Mouse (Mus musculus): ENCODE measurements around the gene Npm1. TPM values are rescaled to one million over a fixed set of nuclear protein-coding genes. Genes with fewer than 3 reads are reported as not detected.

Gene Npm1
- total and polyA plus RNA-seq, 2 experiments from 2014 or later, result 400 to 473 TPM

DNA sequence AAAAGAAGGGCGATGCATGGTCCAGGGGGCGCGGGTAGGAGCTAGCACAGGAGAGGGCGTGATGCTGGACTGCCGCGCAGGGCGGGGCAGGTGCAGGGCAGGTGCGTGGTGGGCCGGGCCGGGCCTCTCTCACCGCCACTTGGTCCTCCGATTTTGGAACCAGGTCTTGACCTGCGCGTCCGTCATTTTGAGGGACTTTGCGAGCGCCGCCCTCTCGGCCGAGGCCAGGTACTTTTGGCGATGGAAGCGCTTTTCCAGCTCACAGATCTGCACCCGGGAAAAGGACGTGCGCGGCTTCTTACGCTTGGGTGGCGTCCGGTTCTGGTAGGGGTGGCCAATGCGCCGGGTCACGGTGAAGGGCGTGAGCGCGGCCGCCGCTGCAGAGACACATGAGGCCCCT, 39.3 kb upstream of the Npm1 start:
- no peaks in the 10 kb centered on the region; the same call in 1 of the 2 replicates for H3K4me1 ChIP-seq (ENCODE audit: insufficient read depth)
- peaks cover 73% of the 10 kb centered on the region for H3K27me3 ChIP-seq (ENCODE audit: insufficient read depth, low read length)
- no peak overlapping the region for H3K4me3 ChIP-seq (ENCODE audit: low read depth, low read length)
- 1% methylated on average over 37 of the region's 37 CpGs for WGBS
- no peak overlapping the region for H3K4me2 ChIP-seq (ENCODE audit: low read depth)
- H3K36me3 ChIP-seq (ENCODE audit: insufficient read depth), result no peaks in the 10 kb centered on the region
- H3K27ac ChIP-seq (ENCODE audit: low read depth, low read length), result no peak overlapping the region
- no peak for ATAC-seq
- TF ChIP-seq CTCF (IDR thresholded peaks at IDR 0.05; ENCODE audit: low read depth), result peak; percentile 29; the same call in 1 of the 2 replicates
- DNase-seq, result no peak
- no peaks in the 10 kb centered on the region for H3K9me3 ChIP-seq (ENCODE audit: low read length)
- H3K9ac ChIP-seq, result no peak overlapping the region

DNA sequence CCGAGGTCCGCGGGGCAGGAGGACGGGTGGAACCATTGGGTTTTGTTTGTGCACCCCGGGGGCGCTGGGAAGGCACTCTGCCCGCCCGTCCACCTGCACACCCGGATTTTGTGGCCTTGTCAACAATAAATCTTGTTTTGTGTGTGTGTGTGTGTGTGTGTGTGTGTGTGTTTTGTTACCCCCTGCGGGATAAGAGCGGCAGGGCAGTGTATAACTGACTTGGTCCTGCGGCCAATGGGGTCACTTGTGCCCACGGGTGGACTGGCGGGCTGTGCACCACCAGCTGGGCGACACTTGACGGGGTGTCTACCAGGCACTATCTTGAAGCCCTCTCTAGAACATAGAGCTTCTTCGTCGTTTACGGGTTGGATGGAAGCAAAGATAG, 38.6 kb upstream of the Npm1 start:
- 2% methylated on average over 19 of the region's 19 CpGs for WGBS

DNA sequence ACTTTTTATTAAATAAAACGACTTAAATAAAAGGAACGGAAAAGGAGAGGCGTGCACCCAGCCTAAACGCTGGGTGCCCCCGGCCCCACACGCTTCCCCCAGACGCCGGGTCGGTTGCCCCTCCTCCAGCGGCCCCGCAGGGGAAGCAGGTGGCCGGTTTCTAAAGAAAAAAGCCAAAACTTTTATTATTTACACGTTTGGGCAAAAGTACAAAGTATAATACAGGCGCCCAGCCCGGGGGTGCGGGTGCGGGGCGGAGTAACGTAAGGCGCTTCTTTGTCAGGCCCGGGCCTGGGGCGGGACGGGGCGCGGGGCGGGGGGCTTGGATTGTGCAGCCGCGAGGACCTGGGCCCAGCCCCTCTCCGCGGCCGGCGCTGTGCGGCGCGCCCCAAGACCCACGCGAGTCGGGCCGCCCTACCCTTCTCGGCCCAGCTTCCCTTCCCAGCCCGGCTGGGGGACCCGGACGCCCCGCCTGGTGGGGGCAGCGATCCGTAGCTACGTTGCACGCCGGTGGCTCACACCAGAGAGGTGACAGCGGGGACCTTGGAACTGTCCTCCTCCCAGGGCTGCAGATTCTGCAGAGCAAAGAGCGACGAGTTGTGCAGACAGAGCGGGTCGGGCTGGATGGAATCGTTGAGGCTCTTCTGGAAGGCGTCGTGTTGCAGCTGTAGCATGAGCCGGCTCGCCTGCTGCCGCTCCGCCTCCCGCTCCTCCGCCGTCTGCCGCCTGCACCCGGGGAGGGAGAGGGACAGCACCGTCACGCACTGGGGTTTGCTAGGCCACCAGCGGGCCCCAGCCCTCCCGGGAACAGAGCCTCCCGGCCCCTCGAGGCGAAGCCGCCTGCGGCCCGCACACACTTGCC, 38.0 kb upstream of the Npm1 start:
- WGBS, result 2% methylated on average over 74 of the region's 76 CpGs
- ATAC-seq (peak; percentile 56), DNase-seq (peak; percentile 64)
- no peaks in the 10 kb centered on the region; the same call in 1 of the 2 replicates for H3K4me1 ChIP-seq (ENCODE audit: insufficient read depth)
- peaks cover 73% of the 10 kb centered on the region for H3K27me3 ChIP-seq (ENCODE audit: insufficient read depth, low read length)
- peak overlapping the region; percentile 6; the same call in 1 of the 2 replicates for H3K4me2 ChIP-seq (ENCODE audit: low read depth)
- no peaks in the 10 kb centered on the region for H3K36me3 ChIP-seq (ENCODE audit: insufficient read depth)
- H3K9ac ChIP-seq, result no peak overlapping the region; the same call in 1 of the 2 replicates
- no peaks in the 10 kb centered on the region for H3K9me3 ChIP-seq (ENCODE audit: low read length)
- peak overlapping the region; percentile 5; the same call in 1 of the 2 replicates for H3K4me3 ChIP-seq (ENCODE audit: low read depth, low read length)
- H3K27ac ChIP-seq (ENCODE audit: low read depth, low read length), result no peak overlapping the region
- no peak for TF ChIP-seq CTCF (IDR thresholded peaks at IDR 0.05; ENCODE audit: low read depth)

More for the DNA sequence above, 38.6 kb upstream of the Npm1 start:
- Histone ChIP-seq H3K4me2 (ENCODE audit: low read depth) (peak overlapping the region; percentile 6; the same call in 1 of the 2 replicates), H3K27ac (ENCODE audit: low read depth, low read length) (no peak overlapping the region), H3K4me3 (ENCODE audit: low read depth, low read length) (no peak overlapping the region), H3K36me3 (ENCODE audit: insufficient read depth) (no peaks in the 10 kb centered on the region), H3K4me1 (ENCODE audit: insufficient read depth) (no peaks in the 10 kb centered on the region; the same call in 1 of the 2 replicates), H3K9ac (no peak overlapping the region), H3K9me3 (ENCODE audit: low read length) (no peaks in the 10 kb centered on the region), H3K27me3 (ENCODE audit: insufficient read depth, low read length) (peaks cover 73% of the 10 kb centered on the region)
- no peak for TF ChIP-seq CTCF (IDR thresholded peaks at IDR 0.05; ENCODE audit: low read depth)
- ATAC-seq (no peak), DNase-seq (peak; percentile 32)

DNA sequence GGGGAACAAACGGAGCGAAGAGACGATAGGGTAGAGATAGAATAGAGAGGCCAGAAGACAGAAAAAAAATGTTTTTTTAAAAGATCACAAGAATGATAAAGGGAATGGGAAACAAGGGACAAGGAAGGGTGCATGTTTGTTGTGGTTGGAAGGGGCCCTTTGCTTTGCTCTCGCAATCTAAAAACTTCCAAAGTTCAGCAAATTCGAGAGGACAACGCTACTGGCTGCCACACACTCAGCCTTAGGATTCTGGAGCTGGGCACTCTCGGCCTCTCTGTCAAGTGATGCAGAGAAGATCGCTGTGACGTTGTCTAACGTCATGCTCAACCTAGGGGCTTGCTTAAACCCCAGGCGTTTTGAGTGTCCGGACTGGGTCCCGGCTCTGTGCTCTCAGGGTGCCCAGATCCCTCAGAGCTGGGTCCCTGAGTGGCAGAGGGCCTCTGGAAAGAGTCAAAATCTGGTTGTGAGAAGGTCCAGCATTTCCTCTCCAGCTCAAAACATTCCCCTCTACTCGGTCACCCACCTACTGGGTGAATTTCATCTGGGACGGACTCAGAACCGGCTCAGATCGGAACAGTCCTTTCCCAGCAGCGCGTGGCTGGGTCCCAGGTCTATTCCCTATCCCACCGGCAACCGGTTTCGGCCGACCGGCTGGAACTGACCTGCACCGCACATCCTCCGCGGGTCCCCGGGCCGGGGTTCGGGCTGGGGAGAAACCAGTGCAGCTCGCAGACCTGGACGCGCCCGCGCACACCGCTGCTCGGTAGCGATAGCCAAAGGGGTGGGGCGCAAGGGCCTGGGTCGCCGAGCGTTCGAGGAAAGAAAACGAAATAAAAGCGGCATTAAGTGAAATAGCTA, 37.1 kb upstream of the Npm1 start:
- no peaks in the 10 kb centered on the region for H3K9me3 ChIP-seq (ENCODE audit: low read length)
- 4% methylated on average over 45 of the region's 45 CpGs for WGBS
- no peak overlapping the region; the same call in 1 of the 2 replicates for H3K4me2 ChIP-seq (ENCODE audit: low read depth)
- no peak overlapping the region for H3K4me3 ChIP-seq (ENCODE audit: low read depth, low read length)
- H3K4me1 ChIP-seq (ENCODE audit: insufficient read depth), result no peaks in the 10 kb centered on the region; the same call in 1 of the 2 replicates
- DNase-seq (peak; percentile 54), ATAC-seq (no peak)
- H3K36me3 ChIP-seq (ENCODE audit: insufficient read depth), result no peaks in the 10 kb centered on the region
- no peak for TF ChIP-seq CTCF (IDR thresholded peaks at IDR 0.05; ENCODE audit: low read depth)
- H3K27ac ChIP-seq (ENCODE audit: low read depth, low read length), result no peak overlapping the region
- peaks cover 74% of the 10 kb centered on the region for H3K27me3 ChIP-seq (ENCODE audit: insufficient read depth, low read length)
- H3K9ac ChIP-seq, result no peak overlapping the region

DNA sequence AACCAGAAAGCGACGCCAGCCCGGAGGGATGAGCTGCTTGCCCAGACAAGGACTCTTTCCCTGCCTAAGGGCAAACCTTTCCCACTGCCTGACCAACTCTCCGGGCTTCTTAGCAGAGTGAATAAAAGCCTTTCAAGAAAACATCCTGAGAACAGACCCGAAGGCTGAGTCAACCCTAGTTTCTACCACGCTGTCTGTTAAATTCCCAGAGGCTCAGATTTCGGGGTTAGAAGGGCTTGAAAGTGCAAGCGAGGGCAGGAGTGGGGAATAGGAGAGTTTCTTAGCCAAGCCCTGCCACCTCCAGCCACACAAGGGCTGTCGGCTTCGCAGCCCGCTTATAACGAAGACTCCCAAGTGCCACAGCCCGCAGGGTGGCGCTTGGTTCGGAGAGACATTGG, 36.1 kb upstream of the Npm1 start:
- no peak overlapping the region for H3K9ac ChIP-seq
- no peak overlapping the region for H3K4me2 ChIP-seq (ENCODE audit: low read depth)
- no peaks in the 10 kb centered on the region for H3K9me3 ChIP-seq (ENCODE audit: low read length)
- no peak for TF ChIP-seq CTCF (IDR thresholded peaks at IDR 0.05; ENCODE audit: low read depth)
- no peak overlapping the region for H3K27ac ChIP-seq (ENCODE audit: low read depth, low read length)
- H3K27me3 ChIP-seq (ENCODE audit: insufficient read depth, low read length), result peaks cover 76% of the 10 kb centered on the region
- WGBS, result 3% methylated on average over 15 of the region's 15 CpGs
- DNase-seq (peak; percentile 41), ATAC-seq (no peak)
- no peaks in the 10 kb centered on the region for H3K36me3 ChIP-seq (ENCODE audit: insufficient read depth)
- H3K4me3 ChIP-seq (ENCODE audit: low read depth, low read length), result no peak overlapping the region
- no peaks in the 10 kb centered on the region; the same call in 1 of the 2 replicates for H3K4me1 ChIP-seq (ENCODE audit: insufficient read depth)

DNA sequence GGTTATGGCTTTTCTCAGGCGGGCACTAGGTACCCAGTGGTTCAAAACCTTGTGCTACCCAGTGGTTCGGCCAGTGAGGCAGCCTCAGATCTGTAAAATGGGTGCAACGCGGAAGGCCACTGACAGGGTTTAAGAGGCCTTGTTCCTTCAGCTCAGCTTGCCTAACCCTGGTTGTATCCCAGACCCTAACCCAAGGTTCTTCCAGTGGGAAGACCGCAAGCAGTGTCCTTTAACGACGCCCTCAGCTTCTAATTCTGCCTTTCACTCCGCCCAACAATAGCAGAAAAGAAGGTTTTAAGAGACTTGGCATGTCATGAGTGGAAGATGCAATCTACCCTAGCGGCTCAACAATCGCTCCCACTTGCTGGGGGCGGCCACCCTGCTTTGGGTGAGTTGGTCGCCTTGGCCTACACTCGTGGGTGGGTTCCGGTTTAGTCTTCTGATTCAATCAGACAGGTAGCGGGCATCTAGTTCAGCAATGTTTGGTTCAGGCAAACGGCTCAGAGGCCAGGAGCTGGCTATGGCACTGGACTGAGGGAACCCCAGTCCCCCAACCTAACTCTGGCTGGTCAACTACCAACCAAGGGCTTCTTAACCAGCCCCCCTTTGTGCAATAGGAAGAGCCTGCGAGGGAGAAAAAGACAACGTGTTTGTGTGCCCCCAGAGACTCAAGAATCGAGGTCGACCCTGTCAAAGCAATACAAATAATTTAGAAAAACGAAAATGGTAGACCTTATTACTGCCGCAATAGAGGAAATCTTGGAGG, 35.5 kb upstream of the Npm1 start:
- no peak for TF ChIP-seq CTCF (IDR thresholded peaks at IDR 0.05; ENCODE audit: low read depth)
- no peaks in the 10 kb centered on the region for H3K36me3 ChIP-seq (ENCODE audit: insufficient read depth)
- H3K27ac ChIP-seq (ENCODE audit: low read depth, low read length), result no peak overlapping the region
- no peaks in the 10 kb centered on the region for H3K9me3 ChIP-seq (ENCODE audit: low read length)
- no peaks in the 10 kb centered on the region; the same call in 1 of the 2 replicates for H3K4me1 ChIP-seq (ENCODE audit: insufficient read depth)
- no peak for DNase-seq
- H3K27me3 ChIP-seq (ENCODE audit: insufficient read depth, low read length), result peaks cover 82% of the 10 kb centered on the region
- H3K4me2 ChIP-seq (ENCODE audit: low read depth), result no peak overlapping the region
- H3K4me3 ChIP-seq (ENCODE audit: low read depth, low read length), result no peak overlapping the region
- H3K9ac ChIP-seq, result no peak overlapping the region
- no peak for ATAC-seq
- 12% methylated on average over 22 of the region's 22 CpGs for WGBS
